Mouse (Mus musculus) frontal cortex, adult (tissue): Measurements from ENCODE around the gene Sumo3.

ENCODE experiments used
- ATAC-seq: cut with Nextera tagmentation; 2 replicates; pipeline ENCODE4 v1.9.2; 2017; ENCODE audit warnings: mild to moderate bottlenecking, moderate library complexity, mixed read lengths; ENCODE audit not compliant: low TSS enrichment

Gene Sumo3

DNA sequence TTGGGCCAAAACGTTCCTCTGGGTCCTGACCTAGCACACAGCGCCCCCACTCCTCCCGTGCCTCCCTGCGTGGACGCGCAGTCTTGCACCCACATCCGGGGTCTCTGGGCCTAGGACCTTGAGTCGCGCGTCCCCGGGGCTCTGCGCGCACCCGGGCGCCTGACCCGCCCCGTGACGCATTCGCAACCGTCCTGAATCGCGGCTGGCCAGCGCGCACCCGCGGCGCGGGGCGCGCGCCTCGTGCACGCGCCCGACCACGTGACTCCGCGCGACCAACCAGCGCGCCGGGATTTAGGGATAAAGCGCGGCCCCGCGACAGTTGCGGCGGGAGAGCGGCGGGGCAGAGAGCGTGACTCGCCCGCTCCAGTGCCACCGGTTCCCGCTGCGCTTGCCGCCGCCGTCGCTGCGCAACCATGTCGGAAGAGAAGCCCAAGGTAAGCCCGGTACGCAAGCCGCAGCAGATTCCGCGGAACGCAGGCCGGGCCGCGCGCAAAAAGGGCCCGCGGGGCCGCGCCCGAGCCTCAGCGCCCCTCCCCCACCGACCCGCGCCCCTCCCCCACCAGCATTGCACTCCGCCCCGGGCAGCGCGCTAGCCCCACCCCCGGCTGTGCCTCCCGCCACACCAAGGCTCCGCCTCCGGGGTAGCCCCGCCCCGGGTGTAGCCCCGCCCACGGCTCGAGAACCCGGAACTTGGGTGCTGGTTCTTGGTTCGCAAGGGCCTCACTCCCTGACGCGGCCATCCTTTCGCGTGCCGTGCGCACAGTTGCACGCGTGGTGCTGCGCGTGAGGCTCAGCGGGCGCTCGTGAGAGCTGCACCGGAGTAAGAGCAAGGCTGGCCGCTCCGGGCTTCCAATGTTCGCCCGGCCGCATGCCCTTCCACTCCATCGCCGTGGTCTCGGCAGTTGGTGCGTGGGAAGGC is at the start of gene Sumo3, which contains the start of gene Gm49325:
TSS of gene Sumo3 (plus strand) at position 190 of the 919 bp plus-strand sequence.
TSS of gene Gm49325 (plus strand) at position 290 of the 919 bp plus-strand sequence.
- ATAC-seq: peak; percentile 58

DNA sequence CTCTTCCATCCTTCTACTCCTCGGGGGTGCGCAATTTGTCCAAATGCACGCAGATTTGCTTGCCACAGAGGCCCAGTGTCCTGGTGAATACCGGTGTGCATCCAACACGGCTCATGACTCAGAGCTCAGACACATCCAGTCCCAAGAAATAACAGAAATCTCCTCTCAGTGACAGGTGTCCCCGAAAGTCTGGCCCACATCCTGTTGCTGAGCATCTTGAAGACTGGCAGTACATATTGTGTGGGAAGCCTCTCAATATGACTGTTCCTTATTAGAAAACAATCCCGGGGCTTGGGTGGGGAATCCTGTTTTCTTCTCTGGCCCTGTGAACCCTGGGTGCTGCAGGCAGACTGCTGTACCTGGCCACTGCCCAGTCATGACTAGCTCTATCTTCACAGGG is 49.3 kb upstream of the Sumo3 start:
- ATAC-seq: no peak

DNA sequence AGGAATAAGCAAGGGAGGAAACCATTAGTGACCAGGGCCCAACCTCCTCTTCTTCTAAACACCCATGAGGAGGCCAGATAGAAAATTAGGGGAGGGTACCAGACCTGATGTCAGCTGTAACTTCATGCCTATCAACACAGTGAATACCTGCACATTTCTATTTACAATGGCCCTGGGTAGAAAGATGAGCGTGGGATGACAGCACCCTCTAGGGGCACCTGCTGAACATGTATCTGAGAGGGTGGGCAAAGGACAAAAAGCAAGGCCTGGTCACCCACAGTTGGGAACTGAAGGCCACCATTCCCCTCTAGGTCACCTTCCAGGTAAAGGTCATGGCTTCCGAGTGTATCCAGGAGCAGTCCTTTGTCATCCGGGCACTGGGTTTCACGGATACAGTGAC is 48.3 kb upstream of the Sumo3 start:
- no peak; the same call in 1 of the 2 replicates for ATAC-seq

DNA sequence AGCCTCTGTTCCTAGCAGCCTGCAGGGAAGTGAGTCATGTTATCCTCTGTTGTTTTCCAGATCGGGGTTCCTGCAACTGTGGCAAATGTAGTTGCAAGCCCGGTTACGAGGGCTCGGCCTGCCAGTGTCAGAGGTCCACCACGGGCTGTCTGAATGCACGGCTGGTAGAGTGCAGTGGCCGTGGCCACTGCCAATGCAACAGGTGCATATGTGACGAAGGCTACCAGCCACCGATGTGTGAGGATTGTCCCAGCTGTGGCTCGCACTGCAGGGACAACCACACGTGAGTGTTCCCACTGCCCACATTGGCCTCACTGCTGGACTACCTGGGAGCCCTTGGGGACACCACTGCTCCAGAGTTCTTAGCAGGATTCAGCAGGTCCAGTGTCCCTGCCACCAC is 45.8 kb upstream of the Sumo3 start:
- ATAC-seq: no peak

DNA sequence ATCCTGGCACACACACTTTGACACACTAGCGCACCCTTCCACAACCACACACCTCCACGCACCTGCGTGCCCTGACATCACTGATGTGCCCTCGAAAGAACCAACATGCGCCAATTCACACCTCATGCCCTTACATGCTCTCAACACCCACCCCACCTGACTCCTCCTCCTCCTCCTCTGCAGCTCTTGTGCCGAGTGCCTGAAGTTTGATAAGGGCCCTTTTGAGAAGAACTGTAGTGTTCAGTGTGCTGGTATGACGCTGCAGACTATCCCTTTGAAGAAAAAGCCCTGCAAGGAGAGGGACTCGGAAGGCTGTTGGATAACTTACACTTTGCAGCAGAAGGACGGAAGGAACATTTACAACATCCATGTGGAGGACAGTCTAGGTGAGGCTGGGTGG is 45.1 kb upstream of the Sumo3 start:
- ATAC-seq: no peak

DNA sequence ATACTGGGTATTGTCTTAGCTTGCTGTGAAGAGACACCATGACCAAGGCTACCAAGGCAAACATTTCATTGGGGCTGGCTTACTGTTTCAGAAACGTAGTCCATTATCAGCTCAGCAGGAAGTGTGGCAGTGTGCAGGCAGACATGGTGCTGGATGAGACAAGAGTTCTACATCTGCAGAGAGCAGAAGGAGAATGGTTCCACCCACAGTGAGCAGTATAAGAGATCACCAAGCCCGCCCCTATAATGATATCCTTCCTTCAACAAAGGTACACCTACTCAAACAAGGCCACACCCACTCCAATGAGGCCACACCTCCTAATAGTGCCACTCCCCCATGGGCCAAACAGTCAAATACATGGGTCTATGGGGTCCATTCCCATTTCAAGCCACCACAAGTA is 44.4 kb upstream of the Sumo3 start:
- no peak for ATAC-seq

DNA sequence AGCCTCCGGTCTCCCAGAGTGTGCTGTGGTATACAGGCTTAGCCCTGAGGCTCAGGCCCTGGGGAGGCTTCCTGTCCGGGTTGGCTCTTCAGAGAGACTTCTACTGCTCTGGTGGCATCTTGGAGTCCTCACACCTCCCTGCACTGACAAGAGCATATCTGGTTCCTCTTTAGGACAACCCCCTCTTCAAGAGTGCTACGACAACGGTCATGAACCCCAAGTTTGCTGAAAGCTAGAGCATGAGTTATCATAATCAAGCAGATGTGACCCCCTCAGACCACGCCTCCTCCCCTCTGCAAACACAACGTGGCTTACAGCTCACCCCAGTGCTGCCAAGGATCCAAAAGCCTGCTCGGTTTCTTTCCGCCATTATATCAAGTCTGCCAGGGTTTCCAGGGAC is 40.9 kb upstream of the Sumo3 start:
- no peak for ATAC-seq

DNA sequence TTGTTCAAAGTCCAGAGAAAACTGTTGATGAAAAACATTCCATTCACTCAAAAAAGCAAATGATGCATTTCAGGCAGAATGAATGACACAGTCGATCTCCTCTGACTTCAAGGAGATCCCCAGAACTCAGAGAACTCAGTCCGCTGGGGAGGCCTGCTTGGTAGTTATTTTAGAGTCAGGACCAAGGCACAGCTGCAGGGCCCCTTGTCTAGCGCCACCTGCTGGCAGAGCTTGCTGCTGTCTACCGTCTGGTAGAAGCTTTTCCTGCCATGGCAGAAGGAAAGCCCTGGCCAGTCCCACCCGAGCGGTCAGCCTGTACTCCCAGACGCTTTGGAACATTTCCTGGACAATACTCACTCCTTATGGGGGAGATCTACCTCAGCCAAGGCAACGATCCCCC is 39.2 kb upstream of the Sumo3 start:
- ATAC-seq: peak; percentile 93

DNA sequence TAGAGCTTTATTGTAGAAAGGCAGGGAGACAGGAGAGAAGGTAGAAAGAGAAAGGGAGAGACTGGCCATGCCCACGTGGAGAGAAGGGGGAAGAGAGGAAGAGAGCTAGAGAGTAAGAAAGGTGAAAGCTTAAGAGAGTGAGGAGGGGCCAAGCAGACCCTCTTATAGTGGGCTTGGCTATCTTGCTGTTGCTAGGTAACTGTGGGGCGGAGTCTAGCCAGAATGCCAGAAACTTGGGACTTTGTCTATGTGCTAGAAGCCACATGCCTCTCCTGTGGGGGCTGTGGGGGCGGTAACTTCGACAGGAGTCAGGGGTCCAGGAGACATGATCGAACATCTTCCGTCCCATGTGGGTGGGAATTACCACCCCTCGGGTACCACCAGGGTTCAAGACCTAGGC is 36.4 kb upstream of the Sumo3 start:
- no peak for ATAC-seq

DNA sequence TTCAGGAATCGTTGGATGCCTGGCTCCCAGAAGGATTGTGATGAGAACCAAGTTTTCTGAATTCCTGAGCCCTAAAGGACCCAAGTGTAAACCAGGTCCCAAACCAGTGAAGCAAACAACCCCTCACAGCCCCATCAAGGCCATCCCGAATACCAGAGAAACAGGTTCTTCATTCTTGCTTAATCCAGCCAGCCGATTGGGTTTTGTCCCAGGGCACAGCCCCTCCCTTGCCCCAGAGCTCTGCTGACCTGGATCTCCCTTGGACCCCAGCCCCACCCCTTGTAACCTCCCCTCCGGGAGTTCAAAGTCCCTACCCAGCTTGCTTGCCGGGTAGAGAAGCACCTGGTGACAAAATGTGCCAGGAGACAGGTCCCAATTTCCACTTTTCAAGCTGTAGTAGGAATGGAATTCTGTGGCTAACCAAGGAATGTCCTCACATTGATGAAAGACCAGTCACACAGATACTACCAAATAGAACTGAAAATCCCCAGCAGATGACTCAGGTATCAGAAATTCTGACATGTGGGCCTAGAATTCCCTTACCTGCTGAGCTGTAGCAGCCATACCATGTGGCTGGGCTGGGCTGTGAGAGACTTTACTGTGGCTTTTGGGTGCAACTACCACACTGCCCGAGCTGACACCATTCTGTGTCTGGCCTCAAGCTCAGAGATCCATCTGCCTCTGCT is 35.8 kb upstream of the Sumo3 start:
- ATAC-seq: no peak

DNA sequence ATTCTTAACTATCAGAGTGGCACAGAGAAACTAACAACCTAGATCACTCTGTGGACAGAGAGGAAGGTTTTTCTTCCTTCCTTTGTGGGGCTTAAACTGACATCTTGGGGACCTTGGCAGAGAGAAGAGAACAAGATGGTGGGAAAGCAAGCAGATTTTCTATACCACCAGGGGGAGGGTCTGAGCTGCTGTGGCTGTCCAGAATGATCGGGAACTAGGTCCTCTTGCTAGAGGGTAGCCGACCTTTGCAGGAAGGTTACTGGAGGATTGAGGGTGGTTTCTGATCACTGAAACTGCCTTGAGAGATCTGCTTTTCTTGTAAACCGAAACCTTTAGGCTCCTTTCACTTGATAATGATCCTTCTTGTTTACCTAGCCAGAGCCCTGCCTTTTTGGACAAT is 33.7 kb upstream of the Sumo3 start:
- ATAC-seq: no peak

DNA sequence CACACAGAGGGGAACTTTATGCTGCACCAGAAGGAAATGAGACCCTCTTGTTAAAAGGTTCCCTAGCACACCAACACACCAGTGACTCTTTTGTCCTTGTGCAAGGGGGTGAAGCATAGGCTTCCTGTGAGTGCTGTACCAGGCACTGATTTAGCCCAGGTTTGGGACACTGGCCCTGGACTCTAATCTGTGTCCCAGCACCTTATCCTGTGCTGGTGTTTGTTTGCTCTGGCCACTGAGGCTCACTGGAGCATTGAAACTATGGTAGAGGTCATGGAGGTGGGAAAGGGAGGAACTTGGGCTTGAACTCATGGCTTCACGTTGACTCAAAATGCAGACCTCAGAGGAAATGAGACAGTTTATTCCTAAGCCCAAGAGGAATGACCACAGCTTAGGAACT is 32.7 kb upstream of the Sumo3 start:
- no peak for ATAC-seq

DNA sequence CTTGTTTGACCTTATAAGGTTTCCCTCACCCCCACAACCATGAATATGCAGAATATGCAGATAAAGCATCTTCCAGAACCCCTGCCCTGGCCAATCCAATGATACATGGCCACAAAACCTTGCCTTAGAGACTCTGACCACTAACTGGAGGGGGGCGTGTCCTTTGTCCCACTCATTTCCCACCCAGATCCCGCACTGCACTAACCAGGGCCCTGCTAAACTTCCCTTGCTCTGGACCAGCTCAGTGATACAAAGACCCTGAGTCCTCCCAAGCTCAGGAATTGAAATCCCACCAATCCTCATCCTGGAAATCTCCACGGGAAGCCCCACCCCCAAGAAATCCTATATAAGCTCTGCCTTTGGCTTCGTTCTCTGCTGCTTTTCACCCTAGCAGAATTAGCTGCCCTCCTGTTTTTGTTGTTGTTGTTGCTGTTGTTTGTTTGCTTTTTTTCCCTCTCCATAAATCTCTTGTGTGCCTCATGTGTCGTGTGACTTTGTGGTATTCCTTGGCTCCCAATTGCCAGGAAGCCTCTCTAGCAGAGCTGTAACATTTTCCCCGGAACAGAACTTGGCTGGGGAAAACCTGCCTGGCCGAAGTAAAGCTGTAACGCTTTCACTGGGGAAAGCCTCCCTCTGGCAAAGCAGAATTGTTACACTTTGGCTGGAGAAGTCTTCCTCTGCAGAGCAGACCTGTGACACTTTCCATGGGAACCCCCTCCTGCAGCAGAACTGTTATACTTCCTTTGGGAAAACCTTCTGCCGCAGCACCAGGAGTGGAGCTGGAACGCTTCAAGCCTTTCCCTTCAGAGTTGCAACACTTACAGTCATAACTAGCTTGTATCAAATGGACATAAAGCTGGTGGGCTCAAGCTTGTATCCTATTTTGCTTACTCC is 25.6 kb upstream of the Sumo3 start:
- no peak for ATAC-seq

DNA sequence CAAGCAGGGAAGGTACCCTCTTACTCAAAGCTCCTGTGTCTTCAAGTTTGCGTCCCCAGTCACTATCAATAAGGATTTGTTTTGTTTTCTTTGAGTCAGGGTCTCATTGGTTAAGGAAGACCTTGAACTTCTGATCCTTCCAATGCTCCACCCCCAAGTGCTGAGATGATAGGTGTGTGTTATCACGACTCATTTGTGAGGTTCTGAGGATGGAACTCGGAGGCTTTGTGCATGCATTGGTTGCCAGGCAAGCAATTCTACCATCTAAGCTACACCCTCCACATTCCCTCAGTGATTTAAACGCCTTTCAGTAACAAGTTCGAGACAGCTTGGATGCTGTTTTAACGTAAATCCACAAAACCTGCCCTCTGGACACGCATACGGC is 24.9 kb upstream of the Sumo3 start:
- peak; percentile 6; the same call in 1 of the 2 replicates for ATAC-seq

DNA sequence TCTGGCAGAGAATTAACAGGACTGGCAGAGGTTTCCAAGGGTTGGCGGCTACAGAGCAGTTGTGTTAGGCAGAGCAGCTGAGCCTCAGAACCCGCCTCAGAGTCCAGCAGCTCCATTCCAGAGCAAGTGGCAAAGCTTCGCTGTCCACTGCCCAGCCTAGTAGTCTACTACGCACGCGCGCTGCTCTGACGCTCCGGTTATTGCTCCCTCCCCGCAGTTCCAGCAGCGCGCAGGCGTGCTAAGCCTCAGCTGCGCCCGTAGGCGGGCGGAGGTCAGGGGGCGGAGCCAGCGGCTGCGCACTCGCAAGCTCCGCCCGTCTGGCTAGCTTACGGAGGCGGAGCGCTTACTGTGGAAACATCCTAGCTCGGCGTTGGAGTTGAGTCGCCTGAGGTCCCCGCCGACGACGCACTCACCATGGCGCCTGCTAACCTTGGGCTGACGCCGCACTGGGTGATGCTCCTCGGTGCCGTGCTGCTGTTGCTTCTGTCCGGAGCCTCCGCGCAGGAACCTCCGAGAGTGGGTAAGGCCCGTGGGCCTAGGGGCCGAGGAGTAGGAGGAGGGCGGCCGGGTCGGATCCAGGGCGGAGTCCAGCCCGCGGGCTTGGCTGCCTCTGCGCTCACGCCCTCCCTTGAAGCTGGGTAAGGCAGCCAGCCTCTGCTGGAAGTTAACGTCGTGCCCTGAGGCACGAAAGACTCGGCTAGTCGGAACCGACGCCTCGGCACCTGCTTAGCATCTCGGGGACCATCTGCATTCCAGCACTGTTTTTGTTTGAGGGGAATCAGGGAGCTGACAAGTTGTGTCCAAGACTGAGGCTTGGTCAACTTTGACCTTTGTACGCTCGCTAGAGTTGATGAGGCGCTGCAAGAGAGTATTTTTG is 24.3 kb upstream of the Sumo3 start, which contains the start of gene Pttg1ip:
TSS of gene Pttg1ip (plus strand) at position 313 of the 877 bp plus-strand sequence.
- peak; percentile 93 for ATAC-seq

DNA sequence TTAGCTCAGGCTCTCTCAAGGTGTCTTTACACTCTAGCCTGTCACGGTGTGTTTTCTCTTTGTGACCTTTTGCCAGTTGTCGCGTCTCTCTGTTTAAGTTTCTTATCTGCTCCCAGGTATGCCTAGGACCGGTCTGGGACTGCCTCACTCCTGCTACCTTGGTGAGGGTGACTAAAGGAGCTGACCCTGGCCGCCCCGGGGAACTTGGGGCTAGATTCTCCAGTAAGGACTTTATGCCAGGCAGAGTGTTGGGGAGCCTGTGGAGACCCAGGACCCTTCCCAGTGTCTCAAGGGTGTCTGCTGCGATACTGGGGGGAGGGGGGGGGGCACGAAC is 23.6 kb upstream of the Sumo3 start:
- ATAC-seq: no peak

DNA sequence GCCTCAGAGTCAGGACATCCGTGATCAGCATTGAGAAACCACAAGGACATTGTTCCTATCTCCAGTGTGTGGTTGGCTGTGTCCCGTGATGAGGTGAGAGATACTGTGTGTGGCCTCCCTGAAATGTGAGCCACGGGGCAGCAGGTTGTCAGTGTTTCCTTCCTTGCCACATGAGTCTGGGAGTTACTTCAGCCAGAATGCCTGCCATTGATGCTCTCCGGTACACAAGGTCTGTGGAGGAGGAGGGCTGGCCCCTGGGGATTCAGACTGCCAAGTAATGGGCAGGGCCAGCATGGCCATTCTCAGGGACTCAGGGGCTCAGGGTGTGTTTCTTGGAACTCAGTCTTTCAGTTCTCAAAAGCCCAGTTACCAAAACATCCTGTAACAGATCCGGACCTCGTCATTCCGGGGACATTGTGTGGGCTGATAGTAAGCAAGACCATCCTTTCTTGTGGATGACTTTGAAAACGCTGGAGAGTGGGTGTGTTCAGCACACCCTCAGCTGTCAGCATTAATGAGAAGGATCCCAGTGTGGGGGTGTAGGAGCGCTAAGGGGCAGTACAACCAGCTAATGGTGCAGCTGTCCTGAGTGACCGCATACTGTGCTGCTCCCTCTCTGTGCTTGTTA is 22.0 kb upstream of the Sumo3 start:
- ATAC-seq: 0 out of 2 replicates have a peak, but pooled peaks have one; percentile 3

DNA sequence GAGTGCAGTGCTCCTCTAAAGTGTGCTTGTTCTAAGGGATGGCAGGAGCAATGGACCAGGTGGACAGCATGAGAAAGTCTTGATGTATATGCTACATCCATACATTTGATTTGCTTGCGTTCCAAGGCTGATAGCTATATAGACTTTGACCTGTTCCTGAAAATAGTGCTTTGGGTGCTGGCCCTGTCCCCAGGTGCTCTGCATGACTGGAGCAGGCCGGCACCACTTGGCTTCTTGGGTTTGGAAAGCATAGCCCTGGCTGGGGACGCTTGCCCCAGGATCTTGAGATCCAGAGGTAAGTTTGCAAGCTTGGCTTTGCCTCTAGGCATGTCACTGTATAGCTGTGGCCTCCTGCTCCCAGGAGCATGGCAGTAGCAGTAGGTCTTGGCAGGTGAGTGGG is 19.3 kb upstream of the Sumo3 start:
- no peak for ATAC-seq

DNA sequence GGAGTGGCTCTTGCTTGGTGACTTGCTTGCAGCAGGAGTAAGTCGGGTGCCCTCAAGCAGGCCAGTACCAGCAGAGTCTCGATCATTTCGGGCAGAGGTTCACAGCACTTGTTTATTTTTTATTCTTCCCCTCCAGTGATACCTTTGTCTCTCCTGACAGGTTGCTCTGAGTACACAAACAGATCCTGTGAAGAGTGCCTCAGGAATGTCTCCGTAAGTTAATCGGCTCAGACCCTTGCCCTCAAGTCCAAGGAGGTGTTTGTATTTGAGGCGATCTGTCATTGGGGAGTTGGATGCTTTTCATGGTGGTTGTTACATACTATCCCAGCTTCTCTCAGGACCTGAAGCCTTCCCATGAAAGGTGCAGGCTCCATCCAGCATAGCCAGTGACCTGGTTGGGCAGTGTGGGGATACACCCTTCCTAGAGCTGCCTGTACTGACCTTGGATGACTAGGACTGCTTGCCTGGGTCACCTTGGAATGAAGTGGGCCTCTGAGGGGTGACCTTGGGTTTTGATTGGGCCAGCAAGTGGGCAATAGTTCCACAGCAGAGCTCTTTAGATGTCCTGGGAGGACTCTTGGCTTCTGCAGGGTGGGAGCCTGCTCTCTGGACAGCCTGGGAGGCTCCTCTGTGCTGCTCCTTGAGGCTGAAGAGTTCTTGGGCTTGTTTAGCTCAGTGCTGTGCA is 18.7 kb upstream of the Sumo3 start:
- ATAC-seq: no peak

DNA sequence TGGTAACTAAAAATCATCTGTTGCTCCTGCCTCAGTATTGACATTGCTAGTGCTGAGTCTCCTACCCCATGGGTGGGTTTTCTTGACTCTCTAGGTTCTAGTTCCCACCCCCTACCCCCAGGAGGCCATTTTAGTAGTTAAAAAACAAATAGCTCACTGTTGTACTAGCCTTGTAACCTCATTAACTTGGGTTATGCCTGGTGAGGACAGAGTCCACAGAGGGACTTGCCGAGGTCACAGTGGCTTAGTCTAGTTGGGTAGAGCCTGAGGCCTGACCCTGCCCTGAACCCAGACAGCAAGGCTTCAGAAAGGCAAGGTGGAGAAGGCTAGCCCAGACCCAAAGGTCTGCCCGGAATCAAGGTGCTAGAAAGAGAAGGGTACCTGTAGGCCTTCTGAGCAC is 17.9 kb upstream of the Sumo3 start:
- no peak for ATAC-seq
